Mouse (Mus musculus) stomach, postnatal 0 days (tissue): ENCODE data around the gene Ngly1. TPM values are rescaled to one million over a fixed set of nuclear protein-coding genes. Genes with fewer than 3 reads are reported as not detected.
"Not testable (repeated sequence)": the region's sequence is repeated elsewhere in the genome, so short reads cannot be mapped to it uniquely, and the experiment has no call there.

ENCODE experiments used
- ATAC-seq: fragments of 200-750 bp; cut with Nextera tagmentation; 2 replicates; pipeline ENCODE4 v1.8.0; 2017; ENCODE audit not compliant: low FRiP score, low TSS enrichment
- DNase-seq: peaks from one replicate; pipeline ENCODE4 v3.0.0-alpha.2; 2016; ENCODE audit warnings: low spot score
- H3K27ac ChIP-seq: fragments of 300-500 bp; sonication (generic); replicated peaks from 2 replicates; pipeline ENCODE4 v1.5.1; 2014; ENCODE audit warnings: mild to moderate bottlenecking, control low read depth
- H3K27me3 ChIP-seq: fragments of 300-500 bp; sonication (generic); 2 replicates; pipeline ENCODE4 v1.6.1; 2014; ENCODE audit warnings: low read length; ENCODE audit not compliant: control insufficient read depth, insufficient read depth
- H3K36me3 ChIP-seq: fragments of 300-500 bp; sonication (generic); 2 replicates; pipeline ENCODE4 v1.6.1; 2014; ENCODE audit warnings: low read length, mixed read lengths; ENCODE audit not compliant: control insufficient read depth, insufficient read depth
- H3K4me1 ChIP-seq: fragments of 300-500 bp; sonication (generic); replicated peaks from 2 replicates; pipeline ENCODE4 v1.6.1; 2014; ENCODE audit warnings: antibody characterized with exemption; ENCODE audit not compliant: control insufficient read depth, insufficient read depth
- H3K4me2 ChIP-seq: fragments of 300-500 bp; sonication (generic); replicated peaks from 2 replicates; pipeline ENCODE4 v1.6.1; 2014; ENCODE audit warnings: low read depth, mild to moderate bottlenecking, control low read depth, moderate library complexity
- H3K4me3 ChIP-seq: fragments of 300-500 bp; sonication (generic); 2 replicates; pipeline ENCODE4 v1.5.1; 2014; ENCODE audit warnings: low read depth, low read length, control low read depth
- H3K9ac ChIP-seq: fragments of 300-500 bp; sonication (generic); 2 replicates; pipeline ENCODE4 v1.6.1; 2014; ENCODE audit warnings: mild to moderate bottlenecking, low read length, control low read depth, mixed read lengths
- H3K9me3 ChIP-seq: fragments of 300-500 bp; sonication (generic); 2 replicates; pipeline ENCODE4 v1.6.1; 2016; ENCODE audit warnings: low read length; ENCODE audit not compliant: control insufficient read depth
- CTCF ChIP-seq: IDR thresholded peaks from 2 replicates; pipeline ENCODE4 v1.5.1; 2016; ENCODE audit warnings: antibody characterized with exemption, low read depth, mild to moderate bottlenecking, moderate library complexity
- EP300 ChIP-seq: optimal IDR thresholded peaks from 2 replicates; pipeline ENCODE3; 2016; ENCODE audit warnings: antibody characterized with exemption
- WGBS: fragments of 180-500 bp; shearing (Covaris S2); extraction: QIAGEN DNeasy Blood & Tissue Kit; methylation state at CpG from one replicate; pipeline ENCODE4 v1.1.7; 2014; 5-methylcytosine and 5-hydroxymethylcytosine counted together
- polyA plus RNA-seq: library from polyadenylated mRNA; unstranded; fragments of >200 nt; fragmentation: Nextera tagmentation; extraction: Ambion mirVana; gene quantifications from 2 replicates; pipeline ENCODE4 v1.2.1, GENCODE M21; 2015

The Ngly1 gene
- polyA plus RNA-seq, 1 experiment from 2014 or later = 35.2 TPM

- peaks cover 4% of the 10 kb centered on the region for H3K36me3 ChIP-seq
- H3K27ac ChIP-seq = no peak overlapping the region
- no peak overlapping the region for H3K4me2 ChIP-seq
- no peak for ATAC-seq
- no peak for DNase-seq
- H3K27me3 ChIP-seq = no peaks in the 10 kb centered on the region
- no peaks in the 10 kb centered on the region for H3K9me3 ChIP-seq
- H3K4me3 ChIP-seq = no peak overlapping the region
- no peak overlapping the region for H3K9ac ChIP-seq
- WGBS = 75% methylated on average over 1 of the region's 1 CpGs
- no peaks in the 10 kb centered on the region for H3K4me1 ChIP-seq
- TF ChIP-seq CTCF = no peak
- no peak for TF ChIP-seq EP300
Measured at GRCm38 (mm10) chr14:16293921-16294320, 44.8 kb downstream of the Ngly1 start.

GRCm38 (mm10) chr14:16296816-16297468, 47.9 kb downstream of the Ngly1 start:
- no peaks in the 10 kb centered on the region for H3K4me1 ChIP-seq
- H3K27ac ChIP-seq = no peak overlapping the region
- no peaks in the 10 kb centered on the region; the same call in 1 of the 2 replicates for H3K36me3 ChIP-seq
- H3K9ac ChIP-seq = no peak overlapping the region
- no peak overlapping the region for H3K4me3 ChIP-seq
- no peaks in the 10 kb centered on the region for H3K9me3 ChIP-seq
- no peak overlapping the region for H3K4me2 ChIP-seq
- H3K27me3 ChIP-seq = no peaks in the 10 kb centered on the region
- 71% methylated on average over 2 of the region's 2 CpGs for WGBS
- no peak for DNase-seq
- TF ChIP-seq CTCF = no peak
- no peak for TF ChIP-seq EP300
- ATAC-seq = no peak

DNA sequence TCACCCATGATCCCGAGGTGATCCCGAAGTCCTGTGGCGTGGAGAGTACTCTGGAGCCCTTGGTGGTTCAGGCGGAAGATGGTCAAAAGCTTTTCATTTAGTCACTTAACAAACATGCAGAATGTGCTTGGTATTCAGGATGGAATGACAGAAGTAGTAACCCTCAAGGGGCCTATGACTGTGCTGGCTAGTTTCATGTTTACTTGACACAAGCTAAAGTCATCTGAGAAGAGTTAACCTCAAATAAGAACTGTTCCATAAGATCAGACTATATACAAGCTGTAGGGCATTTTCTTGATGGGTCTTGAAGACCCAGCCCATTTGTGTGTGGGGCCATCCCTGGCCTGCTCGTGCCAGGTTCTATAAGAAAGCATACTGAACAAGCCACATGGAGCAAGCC, 52.7 kb downstream of the Ngly1 start:
- WGBS = 95% methylated on average over 5 of the region's 5 CpGs
- H3K9ac ChIP-seq = no peak overlapping the region
- ATAC-seq (no peak), DNase-seq (no peak)
- no peak overlapping the region for H3K4me2 ChIP-seq
- H3K4me1 ChIP-seq = no peaks in the 10 kb centered on the region
- no peaks in the 10 kb centered on the region; the same call in none of the 2 replicates for H3K36me3 ChIP-seq
- H3K4me3 ChIP-seq = no peak overlapping the region
- no peak overlapping the region for H3K27ac ChIP-seq
- H3K27me3 ChIP-seq = no peaks in the 10 kb centered on the region
- no peaks in the 10 kb centered on the region for H3K9me3 ChIP-seq
- TF ChIP-seq EP300 (no peak), CTCF (no peak)

DNA sequence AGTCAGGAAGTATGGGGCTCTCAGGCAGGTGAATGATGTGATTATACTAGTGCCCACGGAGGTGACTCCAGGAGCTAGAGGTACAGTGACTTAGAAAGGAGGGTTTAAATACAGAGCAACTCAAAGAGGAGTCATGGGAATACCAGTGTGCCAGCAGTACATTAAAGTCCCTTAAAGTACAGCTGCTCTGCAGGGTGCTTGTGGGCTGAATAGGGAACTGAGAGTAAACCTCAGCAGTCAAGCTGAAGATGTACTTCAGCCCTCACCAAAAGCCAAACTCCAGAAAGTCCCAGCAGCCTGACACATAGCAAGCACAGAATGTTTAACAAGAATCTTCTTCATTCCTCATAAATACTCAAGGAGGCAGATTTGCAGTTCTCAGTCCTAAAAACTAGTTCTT, 53.6 kb downstream of the Ngly1 start:
- Histone ChIP-seq H3K4me1 (no peaks in the 10 kb centered on the region), H3K36me3 (peaks cover 2% of the 10 kb centered on the region), H3K27me3 (no peaks in the 10 kb centered on the region), H3K4me3 (no peak overlapping the region), H3K9ac (no peak overlapping the region), H3K27ac (no peak overlapping the region), H3K9me3 (no peaks in the 10 kb centered on the region), H3K4me2 (no peak overlapping the region)
- no peak for TF ChIP-seq EP300
- TF ChIP-seq CTCF = no peak
- DNase-seq = no peak
- no peak for ATAC-seq
- 44% methylated on average over 1 of the region's 1 CpGs for WGBS

- H3K27me3 ChIP-seq = no peaks in the 10 kb centered on the region
- no peak for ATAC-seq
- H3K36me3 ChIP-seq = peaks cover 3% of the 10 kb centered on the region; the same call in 1 of the 2 replicates
- no peak overlapping the region for H3K4me3 ChIP-seq
- no peak for DNase-seq
- H3K27ac ChIP-seq = no peak overlapping the region
- 35% methylated on average over 6 of the region's 6 CpGs for WGBS
- no peaks in the 10 kb centered on the region for H3K9me3 ChIP-seq
- no peak overlapping the region for H3K9ac ChIP-seq
- no peak overlapping the region for H3K4me2 ChIP-seq
- no peaks in the 10 kb centered on the region for H3K4me1 ChIP-seq
- no peak for TF ChIP-seq CTCF
Measured at GRCm38 (mm10) chr14:16310791-16311190, 61.7 kb downstream of the Ngly1 start.

DNA sequence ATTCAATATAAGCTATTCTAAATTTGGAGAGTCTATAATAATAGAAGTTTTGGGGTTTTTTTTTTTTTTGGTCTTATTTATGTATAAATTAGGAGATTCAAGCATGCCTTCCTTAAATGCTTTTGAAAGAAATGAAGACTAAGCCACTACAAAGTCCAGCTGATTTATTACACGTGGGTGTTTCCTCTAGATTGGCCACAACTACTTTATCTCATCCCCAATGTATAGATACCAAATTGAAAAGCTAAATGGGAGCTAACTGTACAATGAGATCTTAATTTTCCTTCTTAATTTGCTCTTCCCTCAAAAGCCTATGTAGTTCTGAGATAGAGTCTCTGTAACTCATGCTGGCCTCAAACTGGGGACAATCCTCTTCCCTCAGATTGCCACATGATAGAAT, 63.5 kb downstream of the Ngly1 start:
- no peak for TF ChIP-seq EP300
- no peak for TF ChIP-seq CTCF
- no peak overlapping the region for H3K9ac ChIP-seq
- no peaks in the 10 kb centered on the region for H3K27me3 ChIP-seq
- DNase-seq (no peak), ATAC-seq (no peak)
- H3K9me3 ChIP-seq = no peaks in the 10 kb centered on the region
- no peak overlapping the region for H3K4me3 ChIP-seq
- H3K4me1 ChIP-seq = no peaks in the 10 kb centered on the region
- H3K27ac ChIP-seq = no peak overlapping the region
- 66% methylated on average over 1 of the region's 1 CpGs for WGBS
- H3K4me2 ChIP-seq = no peak overlapping the region
- peaks cover 2% of the 10 kb centered on the region; the same call in 1 of the 2 replicates for H3K36me3 ChIP-seq

GRCm38 (mm10) chr14:16313073-16313472, 64.0 kb downstream of the Ngly1 start:
- not testable (repeated sequence) for H3K9me3 ChIP-seq, H3K27me3 ChIP-seq, H3K4me1 ChIP-seq, DNase-seq, H3K4me2 ChIP-seq, H3K27ac ChIP-seq, H3K36me3 ChIP-seq, H3K4me3 ChIP-seq, H3K9ac ChIP-seq
- peak; percentile 61 for ATAC-seq
- WGBS = 42% methylated on average over 2 of the region's 2 CpGs
